Mouse (Mus musculus) spleen, embryonic (tissue): ENCODE measurements around the gene Tnnc1.

ENCODE experiments used
- CTCF ChIA-PET: fragments of 350-600 bp; sonication (Branson Sonifier 250); formaldehyde crosslinking; loops from one replicate; lab custom pipeline; 2022; lab: Charles Lee

Gene Tnnc1

GRCm38 (mm10) chr14:31183541-31183940, 24.6 kb upstream of the Tnnc1 start:
- CTCF ChIA-PET: interaction anchor here (0.6 kb wide), 1 partner anchor 152 kb away, joined by 6 read pairs; no protein-coding TSS in a partner anchor

- CTCF ChIA-PET: interaction anchor here (0.6 kb wide), 1 partner anchor 152 kb away, joined by 6 read pairs; no protein-coding TSS in a partner anchor
Observed at GRCm38 (mm10) chr14:31184195-31184594, 23.9 kb upstream of the Tnnc1 start.

DNA sequence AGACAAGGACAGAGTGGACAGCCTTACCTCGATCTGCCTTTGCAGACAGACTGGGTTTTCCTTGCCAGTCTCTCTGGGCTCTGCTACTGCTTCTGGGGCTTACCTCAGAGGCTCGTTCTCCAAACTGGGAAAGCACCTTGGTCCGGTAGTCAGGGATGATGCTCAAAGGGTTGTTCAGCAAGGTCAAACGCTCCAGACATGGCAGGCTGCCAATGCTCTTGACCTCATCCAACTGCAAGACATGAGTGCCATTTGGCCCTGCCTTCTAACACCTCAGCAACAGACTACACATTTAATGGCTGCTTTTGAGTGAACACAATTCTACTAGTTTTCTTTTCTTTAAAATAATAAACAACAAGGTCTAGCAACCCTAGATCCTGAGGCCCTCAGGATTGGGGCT, 21.5 kb upstream of the Tnnc1 start:
- CTCF ChIA-PET: interaction anchor here (0.6 kb wide), 1 partner anchor 617 kb away, joined by 3 read pairs; no protein-coding TSS in a partner anchor

DNA sequence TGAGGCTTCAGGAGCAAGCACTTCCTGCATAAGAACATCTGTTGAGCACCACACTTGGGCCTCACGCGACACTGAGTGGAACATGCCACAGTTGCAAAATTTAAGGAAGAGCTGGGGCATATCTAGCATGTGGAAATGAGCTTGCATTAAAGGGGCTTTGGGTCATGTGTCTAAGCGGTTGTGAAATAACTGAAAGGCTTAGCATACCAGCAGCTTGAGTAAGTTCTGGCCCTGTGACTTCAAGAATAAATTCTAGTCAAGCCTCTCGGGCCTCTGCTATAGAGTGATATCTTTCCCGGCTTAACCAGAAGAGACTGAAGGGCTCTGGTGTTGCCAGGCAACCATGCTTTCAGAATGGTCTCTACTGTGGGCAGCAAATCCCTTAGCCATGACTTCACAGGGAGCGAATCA, 19.3 kb upstream of the Tnnc1 start:
- CTCF ChIA-PET: no interaction called here

DNA sequence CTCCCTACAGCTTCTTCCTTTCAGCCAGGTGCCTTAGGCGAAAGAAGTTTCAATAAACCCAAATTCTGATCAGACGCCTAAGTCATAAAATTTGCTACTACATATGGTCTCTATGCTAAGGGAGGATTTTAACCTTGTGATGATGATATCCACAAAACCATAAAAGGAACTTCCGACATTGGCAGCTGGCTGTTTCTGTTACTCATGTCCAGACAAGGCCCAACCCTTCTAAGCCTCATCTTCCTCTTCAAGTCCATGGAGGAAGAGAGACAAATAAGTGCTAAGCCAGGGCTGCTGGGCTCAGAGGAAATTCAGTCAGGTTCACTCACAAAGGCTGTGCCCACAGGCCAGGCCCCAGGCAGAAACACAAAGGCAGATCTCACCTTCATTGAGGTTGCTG, 18.8 kb upstream of the Tnnc1 start:
- CTCF ChIA-PET: no interaction called here

- CTCF ChIA-PET: no interaction called here
Observed at GRCm38 (mm10) chr14:31191936-31192335, 16.2 kb upstream of the Tnnc1 start.

DNA sequence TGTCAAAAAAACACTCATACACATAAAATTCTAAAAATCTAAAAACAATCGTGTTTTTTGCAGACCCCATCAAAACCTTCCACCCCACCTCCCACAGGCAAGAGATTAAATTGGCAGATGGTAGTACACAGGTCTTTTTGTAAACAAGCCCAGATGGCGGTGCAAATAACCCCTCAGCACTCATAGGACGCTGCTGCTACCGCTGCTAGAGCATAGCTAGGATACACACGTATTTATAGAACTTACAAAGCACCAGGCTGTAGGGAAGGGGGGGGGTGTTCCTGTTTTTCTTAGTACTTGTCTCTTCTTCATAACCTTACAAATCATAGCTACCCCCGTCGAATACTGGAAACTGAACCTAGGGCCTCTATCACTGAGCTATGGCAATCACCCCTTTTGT, 14.3 kb upstream of the Tnnc1 start:
- CTCF ChIA-PET: interaction anchor here (0.7 kb wide), 1 partner anchor 144 kb away, joined by 3 read pairs; no protein-coding TSS in a partner anchor

- CTCF ChIA-PET: no interaction called here
Observed at GRCm38 (mm10) chr14:31194441-31194840, 13.7 kb upstream of the Tnnc1 start.

GRCm38 (mm10) chr14:31194891-31195513, 13.1 kb upstream of the Tnnc1 start:
- CTCF ChIA-PET: no interaction called here

DNA sequence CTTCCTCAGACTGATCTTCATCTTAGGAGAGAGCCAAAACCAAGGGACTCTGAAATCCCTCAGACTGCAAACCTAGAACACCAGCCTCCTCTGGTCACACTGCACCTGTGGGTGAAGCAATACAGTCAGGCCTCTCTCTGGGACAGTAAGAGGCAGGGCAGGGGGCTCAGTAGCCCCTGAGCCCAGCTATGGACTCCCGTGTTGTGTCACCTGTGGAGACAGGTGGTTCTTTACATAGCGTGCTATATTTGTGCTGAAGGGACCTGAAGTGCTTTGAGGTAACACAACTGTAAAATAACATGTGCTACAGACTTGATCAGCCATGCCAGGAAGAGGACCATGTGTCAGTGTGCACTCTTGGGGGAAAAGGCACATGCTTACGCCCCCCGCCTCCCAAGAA, 12.6 kb upstream of the Tnnc1 start:
- CTCF ChIA-PET: no interaction called here

DNA sequence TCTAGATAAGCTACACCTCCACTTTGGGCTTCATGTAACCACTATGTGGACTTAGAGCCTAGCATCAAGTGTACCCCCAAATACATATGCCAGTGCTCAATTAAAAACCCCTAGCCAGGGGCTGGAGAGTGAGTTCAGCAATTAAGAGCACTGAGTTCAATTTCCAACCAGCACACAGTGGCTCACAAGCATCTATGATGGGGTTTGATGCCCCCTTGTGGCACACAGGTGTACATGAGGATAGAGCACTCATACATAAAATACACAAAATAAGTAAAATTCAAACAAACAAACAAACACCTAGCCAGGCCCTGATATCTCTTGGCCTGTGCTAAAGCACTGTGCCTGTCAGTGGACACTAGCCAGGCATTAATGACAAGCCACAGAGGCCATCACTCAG, 12.1 kb upstream of the Tnnc1 start:
- CTCF ChIA-PET: no interaction called here

- CTCF ChIA-PET: interaction anchor here (0.6 to 0.7 kb wide), 2 partner anchors 10 to 619 kb away, joined by 3 to 6 read pairs; partner anchors contain the start of gene Tnnc1
Observed at GRCm38 (mm10) chr14:31197547-31198516, 10.3 kb upstream of the Tnnc1 start.

DNA sequence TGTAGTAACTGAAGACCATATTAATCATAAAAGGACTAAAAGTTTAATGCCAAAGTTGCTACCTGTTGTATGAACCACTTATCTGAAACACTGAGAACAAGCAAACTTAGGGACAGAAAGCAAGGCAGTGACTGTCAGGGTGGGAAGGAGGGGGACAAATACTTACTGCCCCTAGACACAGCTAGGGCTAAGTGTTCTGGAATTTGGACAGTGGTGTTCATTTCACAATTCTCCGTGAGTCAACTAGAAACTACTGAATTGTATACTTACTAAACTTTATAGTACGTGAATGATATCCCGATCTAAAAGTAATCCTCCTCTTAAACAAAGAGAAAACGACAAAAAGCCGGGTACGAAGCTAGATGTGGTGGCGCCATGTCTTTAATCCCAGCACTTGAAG, 8.5 kb upstream of the Tnnc1 start:
- CTCF ChIA-PET: interaction anchor here (0.7 kb wide), 1 partner anchor 68 kb away, joined by 3 read pairs; no protein-coding TSS in a partner anchor

DNA sequence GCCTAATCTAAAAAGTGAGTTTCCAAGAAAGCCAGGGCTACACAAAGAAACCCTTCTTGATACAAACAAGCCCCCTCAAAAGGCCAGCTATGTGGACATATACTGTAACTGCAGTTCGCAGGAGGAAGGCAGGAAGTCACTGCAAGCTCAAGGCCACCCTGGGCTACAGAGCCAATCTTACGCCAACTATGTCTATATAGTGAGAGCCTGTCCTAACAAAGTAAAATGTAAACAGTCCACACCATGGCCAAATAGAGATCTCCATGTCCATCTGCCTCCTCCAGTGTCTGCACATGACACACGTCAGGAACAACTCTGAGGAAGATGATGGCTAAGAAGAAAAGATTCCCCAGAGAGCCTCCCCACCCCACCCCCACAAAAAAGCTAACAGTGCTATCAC, 8.1 kb upstream of the Tnnc1 start:
- CTCF ChIA-PET: interaction anchor here (0.7 kb wide), 1 partner anchor 68 kb away, joined by 3 read pairs; no protein-coding TSS in a partner anchor

- CTCF ChIA-PET: no interaction called here
Observed at GRCm38 (mm10) chr14:31204844-31205243, 3.3 kb upstream of the Tnnc1 start.

DNA sequence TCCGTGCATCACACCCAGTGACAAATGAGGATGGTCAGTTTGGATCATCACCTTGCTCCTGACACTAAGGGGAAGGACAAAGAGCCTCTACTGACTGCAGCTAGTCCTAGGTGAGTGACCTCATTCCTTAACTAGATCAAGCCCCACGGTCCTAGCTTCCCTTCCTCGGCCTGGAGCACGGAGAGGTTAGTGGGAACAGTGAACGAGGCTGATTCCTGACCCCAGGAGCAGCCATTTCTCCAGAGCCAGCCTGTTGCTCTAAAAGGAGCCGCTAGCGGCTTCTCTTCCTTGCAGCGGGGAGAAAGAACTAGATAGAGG, 2.9 kb upstream of the Tnnc1 start:
- CTCF ChIA-PET: no interaction called here

- CTCF ChIA-PET: no interaction called here
Observed at GRCm38 (mm10) chr14:31205562-31206467, 2.3 kb upstream of the Tnnc1 start.

- CTCF ChIA-PET: no interaction called here
Observed at GRCm38 (mm10) chr14:31206472-31206981, 1.6 kb upstream of the Tnnc1 start.

DNA sequence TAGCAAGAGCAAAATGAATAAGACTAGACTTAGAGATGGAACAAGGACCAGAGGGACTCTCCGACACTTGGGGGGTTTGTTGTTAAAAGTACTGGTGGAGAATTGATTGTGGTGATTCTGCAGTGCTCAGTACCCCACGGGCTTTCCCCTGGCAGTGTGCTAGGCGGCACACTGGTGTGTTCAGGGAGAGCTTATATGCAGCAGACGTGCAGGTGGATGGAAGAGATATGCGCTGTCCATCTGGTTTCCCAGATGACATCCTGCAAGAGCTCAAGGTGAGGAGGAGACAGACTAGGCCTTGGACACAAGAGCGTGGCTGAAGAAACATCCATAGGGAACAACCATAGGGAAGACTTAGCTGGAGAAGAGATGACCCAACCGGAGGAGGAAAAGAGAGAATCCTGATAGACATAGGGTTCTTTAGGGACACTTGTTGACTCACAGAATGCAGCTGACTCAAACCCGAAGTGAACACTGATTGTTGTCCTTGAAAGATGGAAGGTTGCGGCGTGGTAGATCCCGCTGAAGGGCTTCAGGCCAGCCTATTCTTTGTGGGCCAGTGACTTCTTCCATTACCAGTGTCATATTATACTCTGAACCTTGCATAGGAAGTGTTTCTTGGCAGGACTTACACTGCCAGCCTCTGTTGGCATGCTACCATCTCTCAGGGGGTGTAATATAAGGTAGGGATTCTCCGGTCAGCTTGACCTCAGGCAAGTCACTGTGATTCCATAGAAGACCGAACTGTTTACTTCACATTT, 862 bp upstream of the Tnnc1 start:
- CTCF ChIA-PET: interaction anchor here (0.6 to 0.7 kb wide), 2 partner anchors 193 to 400 kb away, joined by 3 to 6 read pairs; no protein-coding TSS in a partner anchor

DNA sequence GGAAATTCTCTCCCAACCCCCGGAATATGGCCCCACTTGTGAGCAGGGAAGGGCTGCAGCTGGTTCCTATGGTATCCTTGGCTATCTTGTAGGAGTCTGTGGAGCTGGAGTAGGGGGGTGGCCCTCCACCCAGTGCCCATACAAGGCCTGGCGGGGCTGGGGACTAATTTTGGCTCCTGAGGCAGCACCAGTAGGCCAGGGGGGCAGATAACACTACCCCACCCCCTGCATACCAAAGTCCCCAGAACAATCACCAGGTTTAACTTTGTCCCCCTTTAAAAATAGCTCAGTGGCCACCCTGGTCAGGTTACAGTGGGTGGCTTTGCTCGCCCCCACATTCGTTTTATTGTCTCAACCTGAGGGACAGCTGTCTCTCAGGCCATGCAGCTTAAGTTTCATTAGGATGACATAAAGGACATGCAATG, 1.0 kb downstream of the Tnnc1 start:
- CTCF ChIA-PET: interaction anchor here (1.0 kb wide), 1 partner anchor 15 kb away, joined by 5 read pairs; no protein-coding TSS in a partner anchor
